Mouse (Mus musculus) limb, embryonic 10.5 days (tissue): ENCODE data around the gene Atp9a. TPM values are rescaled to one million over a fixed set of nuclear protein-coding genes. Genes with fewer than 3 reads are reported as not detected.

Experiments used
- DNase-seq: peaks from one replicate; pipeline ENCODE4 v3.0.0-alpha.2; 2017; ENCODE audit warnings: low spot score
- H3K27ac ChIP-seq: fragments of 300-500 bp; sonication (generic); 2 replicates; pipeline ENCODE4 v1.5.1; 2016; ENCODE audit warnings: mild to moderate bottlenecking
- H3K27me3 ChIP-seq: fragments of 300-500 bp; sonication (generic); 2 replicates; pipeline ENCODE4 v1.6.1; 2016; ENCODE audit warnings: low read depth, mild to moderate bottlenecking; ENCODE audit not compliant: poor library complexity, severe bottlenecking
- H3K36me3 ChIP-seq: fragments of 300-500 bp; sonication (generic); 2 replicates; pipeline ENCODE4 v1.6.1; 2016; ENCODE audit warnings: mild to moderate bottlenecking, moderate library complexity
- H3K4me1 ChIP-seq: fragments of 300-500 bp; sonication (generic); 2 replicates; pipeline ENCODE4 v1.6.1; 2016
- H3K4me3 ChIP-seq: fragments of 300-500 bp; sonication (generic); 2 replicates; pipeline ENCODE4 v1.5.1; 2016; ENCODE audit warnings: mild to moderate bottlenecking, moderate library complexity
- H3K9me3 ChIP-seq: fragments of 300-500 bp; sonication (generic); replicated peaks from 2 replicates; pipeline ENCODE4 v1.6.1; 2016; ENCODE audit warnings: mild to moderate bottlenecking
- WGBS: fragments of 180-500 bp; shearing (Covaris S2); methylation state at CpG from one replicate; pipeline ENCODE4 v1.1.7; 2016; 5-methylcytosine and 5-hydroxymethylcytosine counted together
- polyA plus RNA-seq: library from polyadenylated mRNA; unstranded; fragments of >200 nt; fragmentation: Nextera tagmentation; extraction: Ambion mirVana; gene quantifications from 2 replicates; pipeline ENCODE4 v1.2.1, GENCODE M21; 2016

The Atp9a gene
- polyA plus RNA-seq, 1 experiment from 2014 or later, result 6.5 TPM

GRCm38 (mm10) chr2:168644855-168645254, 97.4 kb downstream of the Atp9a start:
- 53% methylated on average over 6 of the region's 6 CpGs for WGBS
- peaks cover 11% of the 10 kb centered on the region; the same call in 1 of the 2 replicates for H3K27me3 ChIP-seq
- DNase-seq, result no peak

GRCm38 (mm10) chr2:168643524-168644177, 98.6 kb downstream of the Atp9a start:
- 65% methylated on average over 20 of the region's 20 CpGs for WGBS
- peak; percentile 50 for DNase-seq
- Histone ChIP-seq H3K9me3 (no peaks in the 10 kb centered on the region), H3K36me3 (peaks cover 11% of the 10 kb centered on the region; the same call in 1 of the 2 replicates), H3K27me3 (peaks cover 11% of the 10 kb centered on the region; the same call in 1 of the 2 replicates), H3K27ac (0 out of 2 replicates have a peak overlapping the region, but pooled peaks have one; percentile 21), H3K4me1 (peaks cover 52% of the 10 kb centered on the region), H3K4me3 (no peak overlapping the region)

More at GRCm38 (mm10) chr2:168644855-168645254, 97.4 kb downstream of the Atp9a start:
- H3K36me3 ChIP-seq, result peaks cover 11% of the 10 kb centered on the region; the same call in 1 of the 2 replicates
- no peak overlapping the region for H3K4me3 ChIP-seq
- H3K27ac ChIP-seq, result no peak overlapping the region
- peaks cover 52% of the 10 kb centered on the region for H3K4me1 ChIP-seq
- H3K9me3 ChIP-seq, result no peaks in the 10 kb centered on the region

GRCm38 (mm10) chr2:168642187-168642586, 100.0 kb downstream of the Atp9a start:
- Histone ChIP-seq H3K27ac (no peak overlapping the region), H3K4me3 (no peak overlapping the region), H3K36me3 (peaks cover 4% of the 10 kb centered on the region; the same call in 1 of the 2 replicates), H3K27me3 (peaks cover 19% of the 10 kb centered on the region; the same call in 1 of the 2 replicates), H3K9me3 (no peaks in the 10 kb centered on the region), H3K4me1 (peaks cover 52% of the 10 kb centered on the region)
- no peak for DNase-seq
- WGBS, result 84% methylated on average over 11 of the region's 11 CpGs

GRCm38 (mm10) chr2:168640460-168640859, 101.7 kb downstream of the Atp9a start:
- Histone ChIP-seq H3K9me3 (no peaks in the 10 kb centered on the region), H3K36me3 (peaks cover 4% of the 10 kb centered on the region; the same call in 1 of the 2 replicates), H3K27ac (no peak overlapping the region), H3K4me3 (no peak overlapping the region), H3K4me1 (peaks cover 64% of the 10 kb centered on the region), H3K27me3 (peaks cover 25% of the 10 kb centered on the region)
- no peak for DNase-seq
- 92% methylated on average over 9 of the region's 9 CpGs for WGBS

GRCm38 (mm10) chr2:168634881-168635280, 107.3 kb downstream of the Atp9a start:
- Histone ChIP-seq H3K27me3 (peaks cover 46% of the 10 kb centered on the region), H3K9me3 (no peaks in the 10 kb centered on the region), H3K4me3 (peak overlapping the region; percentile 27; the same call in 1 of the 2 replicates), H3K36me3 (no peaks in the 10 kb centered on the region), H3K4me1 (peaks cover 73% of the 10 kb centered on the region), H3K27ac (peak overlapping the region; percentile 80)
- peak; percentile 65 for DNase-seq
- 29% methylated on average over 7 of the region's 7 CpGs for WGBS

- peak; percentile 67 for DNase-seq
- peak overlapping the region; percentile 18 for H3K4me3 ChIP-seq
- H3K36me3 ChIP-seq, result no peaks in the 10 kb centered on the region
- WGBS, result 9% methylated on average over 14 of the region's 14 CpGs
- H3K9me3 ChIP-seq, result no peaks in the 10 kb centered on the region
- peaks cover 46% of the 10 kb centered on the region for H3K27me3 ChIP-seq
- peaks cover 69% of the 10 kb centered on the region for H3K4me1 ChIP-seq
- H3K27ac ChIP-seq, result peak overlapping the region; percentile 64
These were observed 108.8 kb downstream of the Atp9a start for GRCm38 (mm10) chr2:168633301-168633816.

- no peaks in the 10 kb centered on the region for H3K36me3 ChIP-seq
- H3K9me3 ChIP-seq, result no peaks in the 10 kb centered on the region
- peaks cover 69% of the 10 kb centered on the region for H3K4me1 ChIP-seq
- no peak for DNase-seq
- 72% methylated on average over 6 of the region's 6 CpGs for WGBS
- H3K27ac ChIP-seq, result 0 out of 2 replicates have a peak overlapping the region, but pooled peaks have one; percentile 64
- peaks cover 40% of the 10 kb centered on the region for H3K27me3 ChIP-seq
- no peak overlapping the region for H3K4me3 ChIP-seq
These were observed 109.7 kb downstream of the Atp9a start for GRCm38 (mm10) chr2:168632543-168632942.

- peaks cover 51% of the 10 kb centered on the region for H3K4me1 ChIP-seq
- H3K4me3 ChIP-seq, result no peak overlapping the region
- H3K36me3 ChIP-seq, result no peaks in the 10 kb centered on the region
- 0 out of 2 replicates have a peak, but pooled peaks cover 2% of the 10 kb centered on the region for H3K9me3 ChIP-seq
- DNase-seq, result peak; percentile 92
- 30% methylated on average over 8 of the region's 8 CpGs for WGBS
- H3K27me3 ChIP-seq, result peaks cover 41% of the 10 kb centered on the region
- no peak overlapping the region for H3K27ac ChIP-seq
These were observed 113.4 kb downstream of the Atp9a start for GRCm38 (mm10) chr2:168628787-168629186.

- Histone ChIP-seq H3K4me1 (peaks cover 44% of the 10 kb centered on the region), H3K9me3 (0 out of 2 replicates have a peak, but pooled peaks cover 2% of the 10 kb centered on the region), H3K27me3 (peaks cover 35% of the 10 kb centered on the region), H3K36me3 (no peaks in the 10 kb centered on the region), H3K27ac (peak overlapping the region; percentile 50; the same call in 1 of the 2 replicates), H3K4me3 (no peak overlapping the region)
- no peak for DNase-seq
- whole genome bisulfite sequencing, result 69% methylated on average over 20 of the region's 20 CpGs
These were observed 114.1 kb downstream of the Atp9a start for GRCm38 (mm10) chr2:168627829-168628770.

GRCm38 (mm10) chr2:168626385-168626784, 115.8 kb downstream of the Atp9a start:
- DNase-seq, result no peak
- peaks cover 20% of the 10 kb centered on the region for H3K27me3 ChIP-seq
- H3K9me3 ChIP-seq, result 0 out of 2 replicates have a peak, but pooled peaks cover 2% of the 10 kb centered on the region
- peak overlapping the region; percentile 48 for H3K27ac ChIP-seq
- WGBS, result 75% methylated on average over 9 of the region's 9 CpGs
- H3K4me3 ChIP-seq, result no peak overlapping the region
- H3K4me1 ChIP-seq, result peaks cover 38% of the 10 kb centered on the region
- H3K36me3 ChIP-seq, result no peaks in the 10 kb centered on the region

- Histone ChIP-seq H3K4me1 (peaks cover 40% of the 10 kb centered on the region), H3K9me3 (0 out of 2 replicates have a peak, but pooled peaks cover 2% of the 10 kb centered on the region), H3K36me3 (no peaks in the 10 kb centered on the region), H3K4me3 (no peak overlapping the region), H3K27ac (no peak overlapping the region), H3K27me3 (peaks cover 20% of the 10 kb centered on the region)
- no peak for DNase-seq
- 85% methylated on average over 4 of the region's 4 CpGs for WGBS
These were observed 117.1 kb downstream of the Atp9a start for GRCm38 (mm10) chr2:168625091-168625490.

- 0 out of 2 replicates have a peak, but pooled peaks cover 2% of the 10 kb centered on the region for H3K9me3 ChIP-seq
- WGBS, result 87% methylated on average over 11 of the region's 11 CpGs
- no peak overlapping the region for H3K27ac ChIP-seq
- H3K4me1 ChIP-seq, result peaks cover 46% of the 10 kb centered on the region
- H3K27me3 ChIP-seq, result peaks cover 8% of the 10 kb centered on the region; the same call in 1 of the 2 replicates
- no peak overlapping the region for H3K4me3 ChIP-seq
- no peaks in the 10 kb centered on the region for H3K36me3 ChIP-seq
- DNase-seq, result no peak
These were observed 121.0 kb downstream of the Atp9a start for GRCm38 (mm10) chr2:168621111-168621802.
